Mouse (Mus musculus) cerebellum, adult 2 months (tissue): ENCODE data around the gene Dock3.
"Not testable (repeated sequence)": the region's sequence is repeated elsewhere in the genome, so short reads cannot be mapped to it uniquely, and the experiment has no call there.

Source experiments
- CTCF ChIP-seq: fragments of 200-500 bp; IDR thresholded peaks from 2 replicates; pipeline ENCODE4 v1.5.1; 2011; ENCODE audit warnings: low read depth, mild to moderate bottlenecking, control low read depth, low read length, moderate library complexity, borderline replicate concordance; ENCODE audit not compliant: insufficient read depth
- POLR2A ChIP-seq: fragments of 200-500 bp; IDR thresholded peaks from 2 replicates; pipeline ENCODE4 v1.6.1; 2011; ENCODE audit warnings: low read length, control low read depth, borderline replicate concordance; ENCODE audit not compliant: insufficient read depth

- not testable (repeated sequence) for TF ChIP-seq POLR2A, CTCF
Observed at GRCm38 (mm10) chr9:107089451-107089850, 142.3 kb downstream of the Dock3 start.
